Mouse (Mus musculus): ENCODE measurements around the gene Sncg. TPM values are rescaled to one million over a fixed set of nuclear protein-coding genes. Genes with fewer than 3 reads are reported as not detected.

The Sncg gene
- polyA plus RNA-seq, 1 experiment from 2014 or later = 6.8 TPM

DNA sequence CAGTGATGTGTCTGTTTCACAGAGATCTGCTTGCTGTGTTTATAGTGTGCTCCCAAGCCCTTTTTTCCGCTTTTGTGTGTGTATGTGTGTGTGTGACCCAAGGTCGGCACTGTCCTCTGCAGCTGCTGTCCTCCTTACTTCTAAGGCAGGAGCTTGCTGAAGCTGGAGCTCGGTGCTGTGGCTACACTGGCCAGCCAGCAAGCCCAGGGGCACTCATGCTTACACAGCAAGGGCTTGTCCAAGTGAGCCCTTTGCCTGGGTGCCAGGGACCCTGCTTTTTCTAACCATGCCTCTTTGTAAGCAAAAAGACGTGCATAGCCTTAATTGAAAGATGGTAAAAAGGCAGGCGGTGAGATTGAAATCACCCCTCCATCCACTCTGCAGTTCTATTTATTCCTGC lies 42.1 kb downstream of the Sncg start:
- H3K27ac ChIP-seq (ENCODE audit: low read length) = no peak overlapping the region
- no peak overlapping the region for H3K9ac ChIP-seq (ENCODE audit: low read length)
- no peak overlapping the region for H3K4me3 ChIP-seq (ENCODE audit: low read length)
- H3K9me3 ChIP-seq (ENCODE audit: control insufficient read depth, low read length) = no peaks in the 10 kb centered on the region
- no peaks in the 10 kb centered on the region for H3K27me3 ChIP-seq (ENCODE audit: control insufficient read depth, insufficient read depth, low read depth, low read length)
- H3K4me2 ChIP-seq (ENCODE audit: low read depth, low read length) = no peak overlapping the region
- peaks cover 39% of the 10 kb centered on the region for H3K36me3 ChIP-seq (ENCODE audit: control insufficient read depth, insufficient read depth, low read length)
- WGBS = 89% methylated on average over 5 of the region's 5 CpGs
- no peak for ATAC-seq (ENCODE audit: low read depth)
- no peaks in the 10 kb centered on the region for H3K4me1 ChIP-seq (replicated peaks; ENCODE audit: control insufficient read depth, insufficient read depth, low read length)

DNA sequence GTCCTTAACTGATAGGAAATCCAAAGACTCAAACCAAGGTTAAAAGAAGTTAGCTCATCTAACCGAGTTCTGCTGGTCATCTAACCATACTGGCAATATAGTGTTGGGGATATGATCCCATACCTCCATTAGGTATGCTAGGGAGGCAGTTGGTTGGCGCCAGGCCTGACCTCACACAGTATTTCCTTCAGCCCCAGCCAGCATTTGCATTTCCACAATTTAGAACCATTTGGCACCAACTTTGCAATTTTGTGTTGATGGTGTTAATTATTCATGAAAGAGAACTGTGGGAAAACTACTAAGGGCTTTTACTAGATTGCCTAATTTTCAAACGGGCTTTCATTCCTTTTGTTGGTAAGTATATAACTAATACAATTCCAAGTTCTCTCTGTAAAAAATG lies 42.7 kb downstream of the Sncg start:
- Histone ChIP-seq H3K9ac (ENCODE audit: low read length) (no peak overlapping the region), H3K9me3 (ENCODE audit: control insufficient read depth, low read length) (no peaks in the 10 kb centered on the region), H3K4me2 (ENCODE audit: low read depth, low read length) (no peak overlapping the region), H3K27ac (ENCODE audit: low read length) (no peak overlapping the region), H3K27me3 (ENCODE audit: control insufficient read depth, insufficient read depth, low read depth, low read length) (no peaks in the 10 kb centered on the region), H3K4me3 (ENCODE audit: low read length) (no peak overlapping the region), H3K36me3 (ENCODE audit: control insufficient read depth, insufficient read depth, low read length) (peaks cover 37% of the 10 kb centered on the region), H3K4me1 (replicated peaks; ENCODE audit: control insufficient read depth, insufficient read depth, low read length) (no peaks in the 10 kb centered on the region)
- ATAC-seq (ENCODE audit: low read depth) = no peak
- 88% methylated on average over 3 of the region's 3 CpGs for WGBS

DNA sequence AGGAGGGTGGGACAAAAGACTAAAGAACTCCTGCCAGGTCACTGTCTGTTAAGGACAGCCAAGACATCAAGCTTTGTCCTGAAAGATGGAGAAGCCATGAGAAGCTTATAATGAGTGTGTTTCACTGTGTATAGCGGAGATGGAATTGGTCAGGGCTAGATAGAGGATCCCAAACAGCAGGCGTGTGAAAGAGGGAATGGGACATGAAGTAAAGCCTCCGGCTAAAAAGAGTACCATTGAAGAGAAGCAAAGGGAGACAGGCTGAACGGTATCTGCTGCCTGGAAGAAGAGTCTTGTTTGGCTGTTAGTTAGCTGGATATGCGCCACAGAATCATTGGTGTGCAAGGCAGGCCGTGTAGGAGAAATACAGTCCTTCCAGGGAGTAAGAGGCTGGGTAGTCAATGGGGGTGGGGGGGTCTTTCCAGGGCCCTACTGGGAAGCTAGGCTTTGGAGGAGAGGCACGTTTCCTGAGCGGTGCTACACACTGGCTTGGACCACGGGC lies 43.9 kb downstream of the Sncg start:
- Histone ChIP-seq H3K9me3 (ENCODE audit: control insufficient read depth, low read length) (no peaks in the 10 kb centered on the region), H3K9ac (ENCODE audit: low read length) (no peak overlapping the region), H3K4me1 (replicated peaks; ENCODE audit: control insufficient read depth, insufficient read depth, low read length) (no peaks in the 10 kb centered on the region), H3K4me2 (ENCODE audit: low read depth, low read length) (no peak overlapping the region), H3K27ac (ENCODE audit: low read length) (no peak overlapping the region), H3K4me3 (ENCODE audit: low read length) (no peak overlapping the region), H3K27me3 (ENCODE audit: control insufficient read depth, insufficient read depth, low read depth, low read length) (no peaks in the 10 kb centered on the region), H3K36me3 (ENCODE audit: control insufficient read depth, insufficient read depth, low read length) (peaks cover 27% of the 10 kb centered on the region)
- 84% methylated on average over 9 of the region's 9 CpGs for WGBS
- ATAC-seq (ENCODE audit: low read depth) = no peak

DNA sequence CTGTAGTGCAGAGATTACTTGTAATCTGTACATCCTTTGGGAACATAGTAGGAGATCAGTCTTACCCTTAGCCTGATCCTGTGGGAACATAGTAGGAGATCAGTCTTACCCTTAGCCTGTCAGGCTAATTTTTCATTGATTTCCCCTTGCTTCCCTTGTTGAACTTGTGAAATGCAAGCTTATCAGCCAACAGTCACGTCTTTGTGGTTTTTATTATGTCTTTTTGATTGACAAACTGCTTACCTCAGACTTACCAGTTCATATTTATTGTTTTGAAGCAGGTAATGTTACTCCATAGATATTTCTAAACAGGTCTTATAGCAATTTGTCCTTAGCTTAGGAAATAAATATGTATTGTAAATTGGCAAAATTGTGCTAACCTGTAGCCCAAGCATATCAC lies 47.0 kb downstream of the Sncg start:
- no peaks in the 10 kb centered on the region for H3K27me3 ChIP-seq (ENCODE audit: control insufficient read depth, insufficient read depth, low read depth, low read length)
- H3K4me3 ChIP-seq (ENCODE audit: low read length) = no peak overlapping the region
- no peaks in the 10 kb centered on the region for H3K4me1 ChIP-seq (replicated peaks; ENCODE audit: control insufficient read depth, insufficient read depth, low read length)
- H3K36me3 ChIP-seq (ENCODE audit: control insufficient read depth, insufficient read depth, low read length) = peaks cover 28% of the 10 kb centered on the region
- WGBS = 80% methylated on average over 1 of the region's 1 CpGs
- H3K9ac ChIP-seq (ENCODE audit: low read length) = no peak overlapping the region
- H3K9me3 ChIP-seq (ENCODE audit: control insufficient read depth, low read length) = no peaks in the 10 kb centered on the region
- no peak overlapping the region for H3K4me2 ChIP-seq (ENCODE audit: low read depth, low read length)
- no peak overlapping the region for H3K27ac ChIP-seq (ENCODE audit: low read length)
- no peak for ATAC-seq (ENCODE audit: low read depth)

DNA sequence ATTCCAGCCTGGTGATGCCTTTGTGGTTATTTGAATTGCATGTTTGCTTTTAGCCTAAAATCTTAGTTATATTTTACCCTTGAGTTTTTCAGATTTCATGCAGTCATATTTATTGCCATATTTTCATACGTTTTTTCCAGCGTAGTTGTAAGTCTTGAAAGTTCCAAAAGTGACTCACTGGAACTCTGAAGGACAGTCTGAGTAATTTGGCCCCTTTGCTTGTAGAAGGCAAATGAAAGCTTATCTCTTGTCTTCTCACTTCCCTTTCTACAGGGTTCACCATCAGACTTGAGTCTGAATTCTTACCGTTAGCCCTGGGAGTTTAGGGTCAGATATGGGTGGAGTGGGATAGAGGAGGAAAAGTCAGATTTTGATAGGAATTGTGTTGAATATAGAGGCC lies 48.0 kb downstream of the Sncg start:
- Histone ChIP-seq H3K4me1 (replicated peaks; ENCODE audit: control insufficient read depth, insufficient read depth, low read length) (no peaks in the 10 kb centered on the region), H3K27me3 (ENCODE audit: control insufficient read depth, insufficient read depth, low read depth, low read length) (no peaks in the 10 kb centered on the region), H3K27ac (ENCODE audit: low read length) (no peak overlapping the region), H3K9ac (ENCODE audit: low read length) (no peak overlapping the region), H3K36me3 (ENCODE audit: control insufficient read depth, insufficient read depth, low read length) (peaks cover 28% of the 10 kb centered on the region), H3K9me3 (ENCODE audit: control insufficient read depth, low read length) (no peaks in the 10 kb centered on the region), H3K4me3 (ENCODE audit: low read length) (no peak overlapping the region), H3K4me2 (ENCODE audit: low read depth, low read length) (no peak overlapping the region)
- ATAC-seq (ENCODE audit: low read depth) = no peak
- 82% methylated on average over 3 of the region's 3 CpGs for WGBS

DNA sequence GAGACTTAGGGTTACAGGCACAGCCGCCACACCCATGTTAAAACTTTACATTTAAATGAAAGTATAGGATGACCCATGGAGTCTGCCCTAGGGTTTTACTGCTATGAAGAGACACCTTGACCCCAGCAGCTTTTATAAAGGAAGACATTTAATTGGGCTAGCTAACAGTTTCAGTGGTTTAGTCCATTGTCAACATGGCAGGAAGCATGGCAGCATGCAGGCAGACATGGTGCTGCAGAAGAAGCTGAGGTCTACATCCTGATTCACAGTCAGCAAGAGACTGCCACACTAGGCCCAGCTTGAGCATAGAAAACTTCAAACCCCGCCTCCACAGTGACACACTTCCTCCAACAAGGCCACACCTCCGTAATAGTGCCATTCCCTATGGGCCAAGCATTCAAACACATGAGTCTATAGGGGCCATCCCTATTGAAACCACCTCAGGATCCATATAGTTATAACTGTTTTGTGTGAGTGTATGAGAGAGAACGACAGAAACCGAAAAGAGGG lies 51.0 kb downstream of the Sncg start:
- Histone ChIP-seq H3K4me2 (ENCODE audit: low read depth, low read length) (no peak overlapping the region), H3K36me3 (ENCODE audit: control insufficient read depth, insufficient read depth, low read length) (peaks cover 24% of the 10 kb centered on the region), H3K27ac (ENCODE audit: low read length) (no peak overlapping the region), H3K27me3 (ENCODE audit: control insufficient read depth, insufficient read depth, low read depth, low read length) (no peaks in the 10 kb centered on the region), H3K9me3 (ENCODE audit: control insufficient read depth, low read length) (no peaks in the 10 kb centered on the region), H3K4me1 (replicated peaks; ENCODE audit: control insufficient read depth, insufficient read depth, low read length) (no peaks in the 10 kb centered on the region), H3K4me3 (ENCODE audit: low read length) (no peak overlapping the region), H3K9ac (ENCODE audit: low read length) (no peak overlapping the region)
- ATAC-seq (ENCODE audit: low read depth) = no peak
- WGBS = 94% methylated on average over 5 of the region's 5 CpGs

Other genes with a start within 250 kb of the Sncg start
- gene Npy4r, start 222.3 kb downstream of the Sncg start, polyA plus RNA-seq (2015; fragmentation: Nextera tagmentation; extraction: Ambion mirVana) = 0.05 and 0.20 TPM in 2 replicates
- 0.21 and 0.30 TPM in 2 replicates for gene Gprin2, start 173.1 kb downstream of the Sncg start, polyA plus RNA-seq (2015; fragmentation: Nextera tagmentation; extraction: Ambion mirVana)
- 0.87 and 1.0 TPM in 2 replicates for gene Syt15, start 155.2 kb downstream of the Sncg start, polyA plus RNA-seq (2015; fragmentation: Nextera tagmentation; extraction: Ambion mirVana)
- gene Shld2, start 64.3 kb downstream of the Sncg start, polyA plus RNA-seq (2015; fragmentation: Nextera tagmentation; extraction: Ambion mirVana) = 9.9 and 10.1 TPM in 2 replicates
- gene Glud1, start 64.1 kb downstream of the Sncg start, polyA plus RNA-seq (2015; fragmentation: Nextera tagmentation; extraction: Ambion mirVana) = 53.7 and 56.7 TPM in 2 replicates
- 1.0 TPM in 1 of 2 replicates, not detected in the other for gene Fam25c, start 19.4 kb downstream of the Sncg start, polyA plus RNA-seq (2015; fragmentation: Nextera tagmentation; extraction: Ambion mirVana)
- gene Mmrn2, start 676 bp upstream of the Sncg start, polyA plus RNA-seq (2015; fragmentation: Nextera tagmentation; extraction: Ambion mirVana) = 14.8 and 15.6 TPM in 2 replicates
- gene Bmpr1a, start 128.6 kb upstream of the Sncg start, polyA plus RNA-seq (2015; fragmentation: Nextera tagmentation; extraction: Ambion mirVana) = 18.1 and 25.8 TPM in 2 replicates
- gene 9230112D13Rik, start 148.0 kb upstream of the Sncg start, polyA plus RNA-seq (2015; fragmentation: Nextera tagmentation; extraction: Ambion mirVana) = not detected in 2 replicates
- gene Ldb3, start 213.9 kb upstream of the Sncg start, polyA plus RNA-seq (2015; fragmentation: Nextera tagmentation; extraction: Ambion mirVana) = 12.7 and 13.2 TPM in 2 replicates
- 0.26 and 0.38 TPM in 2 replicates for gene Opn4, start 225.4 kb upstream of the Sncg start, polyA plus RNA-seq (2015; fragmentation: Nextera tagmentation; extraction: Ambion mirVana)

All from lung, embryonic 16.5 days (tissue).